ENCODE assay signal across 7 mouse cellular contexts in genomic region chr9:37613182-37613910, GRCm38 (mm10). TPM values are rescaled to one million over a fixed set of nuclear protein-coding genes. Genes with fewer than 3 reads are reported as not detected.
A peak's percentile ranks its signal among the peaks of the same experiment; 100 is the strongest.
DNase-seq lines count a peak whose midpoint lies in the region; ATAC-seq and TF ChIP-seq lines count a peak whose summit lies in the region.

Spa17 (minus strand) TSS chr9:37613722.

- no peaks in the 10 kb centered on the region for H3K36me3 ChIP-seq in embryonic facial prominence, embryonic 10.5 days (replicated peaks)
- H3K36me3 ChIP-seq in intestine, postnatal 0 days (ENCODE audit: control insufficient read depth, insufficient read depth): no peaks in the 10 kb centered on the region
- H3K36me3 ChIP-seq in midbrain, embryonic 12.5 days: no peaks in the 10 kb centered on the region
- H3K36me3 ChIP-seq in small intestine, adult 2 months (ENCODE audit: control insufficient read depth, insufficient read depth, low read length): 0 out of 2 replicates have a peak, but pooled peaks cover 1% of the 10 kb centered on the region

- no peaks in the 10 kb centered on the region for H3K9me3 ChIP-seq in embryonic facial prominence, embryonic 10.5 days
- H3K9me3 ChIP-seq in intestine, postnatal 0 days (ENCODE audit: control insufficient read depth): no peaks in the 10 kb centered on the region
- H3K9me3 ChIP-seq in midbrain, embryonic 12.5 days: no peaks in the 10 kb centered on the region

- peak within 1 kb of the TSS; percentile 66 for H3K9ac ChIP-seq in intestine, postnatal 0 days (ENCODE audit: low read depth, low read length)
- peak within 1 kb of the TSS; percentile 69 for H3K9ac ChIP-seq in midbrain, embryonic 12.5 days (replicated peaks)

- H3K4me1 ChIP-seq in embryonic facial prominence, embryonic 10.5 days: peaks cover 5% of the 10 kb centered on the region
- H3K4me1 ChIP-seq in intestine, postnatal 0 days (replicated peaks; ENCODE audit: control insufficient read depth, insufficient read depth, low read length): no peaks in the 10 kb centered on the region
- peaks cover 8% of the 10 kb centered on the region; the same call in 1 of the 2 replicates for H3K4me1 ChIP-seq in midbrain, embryonic 12.5 days
- no peaks in the 10 kb centered on the region for H3K4me1 ChIP-seq in small intestine, adult 2 months (ENCODE audit: control insufficient read depth, insufficient read depth, insufficient read length, low read length)

- TF ChIP-seq POLR2A in small intestine, adult 2 months (IDR thresholded peaks at IDR 0.05; ENCODE audit: low read depth, low read length): no peak; the same call in 1 of the 2 replicates

- H3K27ac ChIP-seq in embryonic facial prominence, embryonic 10.5 days (replicated peaks): peak within 1 kb of the TSS; percentile 89
- peak within 1 kb of the TSS; percentile 29; the same call in 1 of the 2 replicates for H3K27ac ChIP-seq in intestine, postnatal 0 days (ENCODE audit: low read depth, low read length)
- H3K27ac ChIP-seq in midbrain, embryonic 12.5 days (replicated peaks): peak within 1 kb of the TSS; percentile 82
- H3K27ac ChIP-seq in small intestine, adult 2 months (ENCODE audit: insufficient read depth, low read depth, low read length): peak within 1 kb of the TSS; percentile 69

- TF ChIP-seq CTCF in intestine, postnatal 0 days (IDR thresholded peaks at IDR 0.05; ENCODE audit: low read depth): no peak
- no peak for TF ChIP-seq CTCF in small intestine, adult 2 months (IDR thresholded peaks at IDR 0.05; ENCODE audit: extremely low read depth, insufficient read length, insufficient replicate concordance, low read depth, low read length)

- peak; percentile 94 for DNase-seq in adrenal gland, postnatal 10 days
- DNase-seq in embryonic facial prominence, embryonic 10.5 days (ENCODE audit: low spot score): peak; percentile 94
- peak; percentile 40 for DNase-seq in gonadal fat pad, adult 2 months (ENCODE audit: low read depth)
- DNase-seq in left cerebral cortex, postnatal 4 days: peak; percentile 92

- peaks cover 6% of the 10 kb centered on the region for H3K27me3 ChIP-seq in embryonic facial prominence, embryonic 10.5 days (replicated peaks; ENCODE audit: low read depth, poor library complexity, severe bottlenecking)
- no peaks in the 10 kb centered on the region for H3K27me3 ChIP-seq in intestine, postnatal 0 days (replicated peaks; ENCODE audit: control insufficient read depth, insufficient read depth, low read length)
- peaks cover 14% of the 10 kb centered on the region for H3K27me3 ChIP-seq in midbrain, embryonic 12.5 days
- no peaks in the 10 kb centered on the region for H3K27me3 ChIP-seq in small intestine, adult 2 months (ENCODE audit: control insufficient read depth, insufficient read depth, low read length)

- intact Hi-C loops in left cerebral cortex, postnatal 4 days (cut with DNase I): loop anchor here (10.0 kb wide), 1 partner anchor 59 kb away; the partner anchor contains the start of genes Nrgn and Siae

- H3K4me2 ChIP-seq in intestine, postnatal 0 days (replicated peaks; ENCODE audit: low read depth): peak within 1 kb of the TSS; percentile 87
- H3K4me2 ChIP-seq in midbrain, embryonic 12.5 days (replicated peaks): peak within 1 kb of the TSS; percentile 67

- peak; percentile 95 for ATAC-seq in intestine, postnatal 0 days
- ATAC-seq in midbrain, embryonic 12.5 days (ENCODE audit: low FRiP score, low read depth): peak; percentile 96

- 0% methylated on average over 45 of the region's 45 CpGs for WGBS in embryonic facial prominence, embryonic 10.5 days
- WGBS in intestine, postnatal 0 days: under 1% methylated on average over 45 of the region's 45 CpGs
- under 1% methylated on average over 45 of the region's 45 CpGs for WGBS in midbrain, embryonic 12.5 days
- under 1% methylated on average over 45 of the region's 45 CpGs for WGBS in small intestine, adult 2 months

- H3K4me3 ChIP-seq in embryonic facial prominence, embryonic 10.5 days: peak within 1 kb of the TSS; percentile 81
- H3K4me3 ChIP-seq in intestine, postnatal 0 days (ENCODE audit: low read depth, low read length): peak within 1 kb of the TSS; percentile 70
- peak within 1 kb of the TSS; percentile 62 for H3K4me3 ChIP-seq in midbrain, embryonic 12.5 days
- H3K4me3 ChIP-seq in small intestine, adult 2 months (ENCODE audit: low read depth, low read length): peak within 1 kb of the TSS; percentile 83

RNA-seq across cellular contexts. Expression of gene Spa17, which starts in this region (rescaled TPM):
- total RNA-seq in adrenal gland, postnatal 10 days (2021): 1 to 10 TPM; 3.5 to 3.7 TPM
- 8.0 and 9.2 TPM in 2 replicates for polyA plus RNA-seq in embryonic facial prominence, embryonic 10.5 days (2016; fragmentation: Nextera tagmentation; extraction: Ambion mirVana)
- polyA plus RNA-seq in gonadal fat pad, adult 2 months (2012; rRNA removed): 3.4 and 4.9 TPM in 2 replicates
- polyA plus RNA-seq in intestine, postnatal 0 days (2015; fragmentation: Nextera tagmentation; extraction: Ambion mirVana): 3.8 and 4.3 TPM in 2 replicates
- total RNA-seq in left cerebral cortex, postnatal 4 days (2021): 1 to 10 TPM; 1.3 to 1.6 TPM
- 13.2 and 15.9 TPM in 2 replicates for polyA plus RNA-seq in midbrain, embryonic 12.5 days (2016; fragmentation: Nextera tagmentation; extraction: Ambion mirVana)
- polyA plus RNA-seq in small intestine, adult 2 months (2012; rRNA removed): 0.39 and 0.42 TPM in 2 replicates

Comparison
In these comparisons a context has a peak if more than half of its experiments do, and no peak if none do; other contexts are left out.
1. Peak in every context shown above with its lines: DNase-seq, ATAC-seq, H3K4me3 ChIP-seq and H3K27ac ChIP-seq.
2. DNase-seq: peak in every context shown above with its lines; median percentile 94 in adrenal gland, postnatal 10 days; 94 in embryonic facial prominence, embryonic 10.5 days; 92 in left cerebral cortex, postnatal 4 days; 40 in gonadal fat pad, adult 2 months.
3. H3K27ac ChIP-seq: peak in every context shown above with its lines; median percentile 89 in embryonic facial prominence, embryonic 10.5 days; 82 in midbrain, embryonic 12.5 days; 69 in small intestine, adult 2 months; 29 in intestine, postnatal 0 days.